Mouse (Mus musculus): ENCODE measurements around the gene Arhgap15. TPM values are rescaled to one million over a fixed set of nuclear protein-coding genes. Genes with fewer than 3 reads are reported as not detected.

Gene Arhgap15
- polyA plus RNA-seq, 1 experiment from 2014 or later: 0.77 TPM

DNA sequence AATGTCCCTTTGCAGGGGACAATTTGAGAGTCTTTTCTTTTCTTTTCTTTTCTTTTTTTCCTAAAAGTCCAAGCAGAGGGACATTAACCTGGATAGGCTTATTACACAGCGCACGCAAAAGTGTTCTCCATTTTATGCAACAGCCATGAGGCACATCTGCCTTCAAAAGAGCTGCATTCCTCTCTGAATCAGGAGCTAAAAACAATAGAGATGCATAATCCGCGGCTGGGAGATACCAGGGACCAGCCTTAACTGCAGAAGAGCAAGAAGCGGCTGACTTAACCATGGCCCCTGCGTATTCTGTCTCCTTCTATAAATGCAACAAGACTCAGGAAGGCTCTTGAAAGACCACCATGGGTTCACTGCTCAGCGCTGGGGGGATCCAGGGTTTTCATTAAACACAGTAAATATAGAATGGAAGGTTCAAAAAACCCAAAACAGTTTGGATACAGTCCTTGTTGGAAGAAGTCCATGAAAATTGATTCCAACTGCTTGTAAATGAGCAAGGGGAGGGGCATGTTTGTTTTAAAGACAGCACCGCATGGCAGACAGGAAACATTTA lies 689.0 kb downstream of the Arhgap15 start:
- Histone ChIP-seq H3K9me3 (ENCODE audit: control insufficient read depth, low read length) (peaks cover 10% of the 10 kb centered on the region), H3K4me1 (ENCODE audit: control insufficient read depth in 2 of 2, insufficient read depth in 2 of 2, low read length in 2 of 2) (no peaks in the 10 kb centered on the region), H3K27ac (replicated peaks in 1 of 2; ENCODE audit: control insufficient read depth in 1 of 2, insufficient read depth in 1 of 2, low read depth in 2 of 2, low read length in 2 of 2) (no peak overlapping the region), H3K4me2 (ENCODE audit: low read length) (no peak overlapping the region), H3K4me3 (ENCODE audit: control insufficient read depth in 1 of 2, insufficient read depth in 1 of 2, low read depth in 1 of 2, low read length in 2 of 2) (no peak overlapping the region), H3K27me3 (ENCODE audit: control insufficient read depth, insufficient read depth, low read length) (no peaks in the 10 kb centered on the region), H3K9ac (ENCODE audit: low read length) (no peak overlapping the region), H3K36me3 (ENCODE audit: control insufficient read depth, insufficient read depth, low read length) (no peaks in the 10 kb centered on the region)
- WGBS: 67% methylated on average over 8 of the region's 8 CpGs
- no peak for ATAC-seq (ENCODE audit: insufficient number of reproducible peaks, insufficient read depth, low FRiP score, low read depth)

GRCm38 (mm10) chr2:44438070-44438469 lies 689.4 kb downstream of the Arhgap15 start:
- Histone ChIP-seq H3K36me3 (ENCODE audit: control insufficient read depth, insufficient read depth, low read length) (no peaks in the 10 kb centered on the region), H3K4me3 (ENCODE audit: control insufficient read depth in 1 of 2, insufficient read depth in 1 of 2, low read depth in 1 of 2, low read length in 2 of 2) (no peak overlapping the region), H3K9ac (ENCODE audit: low read length) (no peak overlapping the region), H3K27ac (replicated peaks in 1 of 2; ENCODE audit: control insufficient read depth in 1 of 2, insufficient read depth in 1 of 2, low read depth in 2 of 2, low read length in 2 of 2) (no peak overlapping the region), H3K9me3 (ENCODE audit: control insufficient read depth, low read length) (peaks cover 10% of the 10 kb centered on the region), H3K4me1 (ENCODE audit: control insufficient read depth in 2 of 2, insufficient read depth in 2 of 2, low read length in 2 of 2) (no peaks in the 10 kb centered on the region), H3K4me2 (ENCODE audit: low read length) (no peak overlapping the region), H3K27me3 (ENCODE audit: control insufficient read depth, insufficient read depth, low read length) (no peaks in the 10 kb centered on the region)
- no peak for ATAC-seq (ENCODE audit: insufficient number of reproducible peaks, insufficient read depth, low FRiP score, low read depth)
- 100% methylated on average over 1 of the region's 1 CpGs for WGBS

GRCm38 (mm10) chr2:44444938-44445337 lies 696.3 kb downstream of the Arhgap15 start:
- no peak overlapping the region for H3K27ac ChIP-seq (replicated peaks in 1 of 2; ENCODE audit: control insufficient read depth in 1 of 2, insufficient read depth in 1 of 2, low read depth in 2 of 2, low read length in 2 of 2)
- no peak overlapping the region for H3K4me3 ChIP-seq (ENCODE audit: control insufficient read depth in 1 of 2, insufficient read depth in 1 of 2, low read depth in 1 of 2, low read length in 2 of 2)
- no peak for ATAC-seq (ENCODE audit: insufficient number of reproducible peaks, insufficient read depth, low FRiP score, low read depth)
- no peak overlapping the region for H3K9ac ChIP-seq (ENCODE audit: low read length)
- no peaks in the 10 kb centered on the region for H3K4me1 ChIP-seq (ENCODE audit: control insufficient read depth in 2 of 2, insufficient read depth in 2 of 2, low read length in 2 of 2)
- WGBS: 69% methylated on average over 2 of the region's 2 CpGs
- H3K4me2 ChIP-seq (ENCODE audit: low read length): no peak overlapping the region
- peaks cover 10% of the 10 kb centered on the region for H3K9me3 ChIP-seq (ENCODE audit: control insufficient read depth, low read length)
- no peaks in the 10 kb centered on the region for H3K36me3 ChIP-seq (ENCODE audit: control insufficient read depth, insufficient read depth, low read length)
- H3K27me3 ChIP-seq (ENCODE audit: control insufficient read depth, insufficient read depth, low read length): no peaks in the 10 kb centered on the region

Other genes with a start within 250 kb of the Arhgap15 start
- 0.23 TPM in 1 of 2 replicates, not detected in the other for gene Kynu, start 193.5 kb upstream of the Arhgap15 start, polyA plus RNA-seq (2014; fragmentation: Nextera tagmentation; extraction: Ambion mirVana)